Mouse (Mus musculus): Measurements from ENCODE around the gene Pram1.

The Pram1 gene

DNA sequence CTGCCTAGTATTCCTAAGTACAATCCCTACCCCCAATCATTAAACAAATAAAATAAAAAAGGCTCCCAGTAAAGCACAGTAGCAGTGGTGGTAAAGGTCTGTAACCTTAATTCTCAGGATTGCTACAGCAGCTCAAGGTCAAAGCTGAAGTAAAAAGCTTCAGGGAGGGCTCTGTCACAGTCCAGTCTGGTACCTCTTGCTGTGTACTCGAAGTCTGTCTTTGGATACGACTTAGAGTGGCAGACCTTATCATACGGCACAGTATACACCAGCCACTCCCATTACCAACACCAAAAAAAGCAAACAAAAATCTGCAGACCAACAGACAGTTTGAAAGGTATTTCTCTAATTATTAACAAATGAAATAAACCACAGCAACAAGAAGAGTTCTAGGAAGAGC is 29.0 kb downstream of the Pram1 start:
- no peak for DNase-seq (ENCODE audit: low spot score in 2 of 2)

DNA sequence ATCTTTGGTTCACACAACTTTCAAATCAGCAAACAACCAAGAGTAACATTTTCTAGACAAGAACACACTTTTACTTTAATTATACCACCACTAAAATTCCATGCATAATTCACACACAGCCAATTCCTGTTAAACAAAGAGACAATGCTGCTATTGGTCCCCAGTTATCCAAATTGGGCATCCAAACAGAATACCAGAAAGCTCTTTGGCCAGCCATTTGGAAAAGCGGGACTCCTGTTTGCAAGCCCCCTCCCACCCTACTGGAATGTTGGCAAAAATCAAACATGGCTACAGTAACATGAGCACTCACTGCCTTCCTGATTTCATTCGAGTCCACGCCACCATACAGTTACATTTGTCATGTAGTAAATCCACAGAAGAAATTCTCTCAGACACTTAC is 31.8 kb downstream of the Pram1 start:
- DNase-seq (ENCODE audit: low spot score in 2 of 2) = no peak

DNA sequence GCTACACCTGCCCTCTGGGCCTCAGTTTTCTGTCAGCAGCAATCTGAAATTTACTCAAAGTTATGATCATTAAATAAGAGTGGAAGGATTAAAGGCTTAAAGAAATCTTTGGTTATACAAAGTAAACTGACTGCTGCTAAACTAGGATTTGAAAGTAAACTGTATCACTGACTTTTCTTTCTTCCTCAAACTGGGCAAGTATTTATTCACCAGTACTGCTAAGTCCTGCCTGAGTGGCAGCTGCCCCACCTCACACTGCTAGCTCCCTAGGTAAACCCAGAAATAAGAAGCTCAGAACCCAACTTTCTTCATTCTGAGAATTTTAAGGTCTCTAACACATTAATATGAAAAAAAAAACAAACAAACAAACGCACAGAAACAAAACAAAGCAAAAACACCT is 36.0 kb downstream of the Pram1 start:
- no peak for DNase-seq (ENCODE audit: low spot score in 2 of 2)

DNA sequence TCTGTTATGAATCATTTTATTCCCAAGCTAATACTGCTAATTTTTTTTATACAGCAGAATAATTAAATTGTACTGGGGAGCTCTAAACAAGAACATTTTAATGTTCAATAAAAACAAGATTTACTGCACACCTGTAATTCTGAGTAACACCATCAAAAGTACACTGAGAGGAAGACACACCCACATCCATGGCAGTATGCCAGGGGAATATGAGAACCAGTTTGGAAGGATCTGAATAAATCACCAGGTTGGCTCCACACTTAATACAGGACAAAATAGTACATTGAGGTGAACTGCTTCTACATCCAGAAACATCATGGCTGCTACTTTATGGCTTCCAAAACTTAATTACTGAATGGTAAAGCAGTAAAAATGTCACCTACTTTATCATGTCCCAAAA is 37.6 kb downstream of the Pram1 start:
- DNase-seq (ENCODE audit: low spot score in 2 of 2) = no peak

DNA sequence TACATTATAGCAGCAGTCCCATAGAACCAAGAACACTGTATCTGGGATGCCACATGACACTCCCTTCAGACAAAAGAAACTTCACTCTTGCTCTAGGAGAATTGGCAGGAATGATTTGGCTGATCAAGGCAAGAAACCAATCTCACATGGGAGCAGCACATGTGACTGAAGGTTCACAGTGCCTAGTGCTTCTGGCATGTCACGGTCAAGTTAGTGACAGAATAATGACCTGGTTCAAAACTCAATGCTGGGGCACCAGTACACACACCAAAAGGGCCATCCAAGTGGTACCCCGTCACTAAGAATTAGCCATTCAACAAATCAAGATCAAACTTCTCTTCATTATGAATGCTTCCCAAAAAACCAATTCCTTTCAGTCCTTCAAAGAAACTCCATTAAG is 38.2 kb downstream of the Pram1 start:
- DNase-seq (ENCODE audit: low spot score in 2 of 2) = no peak

DNA sequence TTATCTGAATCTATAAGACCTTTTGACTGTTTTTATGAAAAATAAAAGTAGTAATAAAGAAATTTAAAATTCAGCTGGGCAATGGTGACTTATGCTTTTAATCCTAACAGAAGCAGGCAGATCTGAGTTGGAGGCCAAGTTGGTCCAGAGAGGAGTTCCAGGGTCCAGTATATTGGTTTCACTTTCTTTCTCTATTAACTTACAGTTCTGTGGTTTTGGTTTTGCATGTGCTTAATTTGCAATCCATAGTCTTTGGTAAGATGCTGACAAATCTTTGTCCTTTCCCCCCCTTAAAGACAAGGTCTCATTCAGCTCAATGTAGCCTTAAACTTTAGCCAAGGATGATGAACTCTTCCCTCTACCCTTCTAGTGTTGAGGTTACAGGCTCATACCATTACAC is 40.9 kb downstream of the Pram1 start:
- no peak for DNase-seq (ENCODE audit: low spot score in 2 of 2)

DNA sequence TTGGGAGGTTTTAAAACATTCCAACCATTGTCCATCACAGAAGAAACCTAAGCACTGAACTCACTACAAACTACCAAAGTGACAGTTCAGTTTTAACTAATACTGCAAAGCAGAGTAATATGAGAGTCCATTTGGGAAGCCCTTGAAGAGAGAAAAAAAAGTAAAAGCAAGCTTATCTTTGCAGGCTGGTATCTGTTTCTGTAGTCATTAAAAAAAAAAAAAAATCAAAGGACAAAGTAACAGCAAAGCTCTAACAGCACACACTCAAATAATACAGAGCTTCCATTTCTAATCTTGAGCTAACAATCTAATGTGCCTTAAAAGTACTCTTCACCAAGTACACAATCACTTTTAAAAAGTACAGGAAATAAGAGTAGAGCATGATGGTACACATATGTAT is 43.9 kb downstream of the Pram1 start:
- DNase-seq (ENCODE audit: low spot score in 2 of 2) = no peak

DNA sequence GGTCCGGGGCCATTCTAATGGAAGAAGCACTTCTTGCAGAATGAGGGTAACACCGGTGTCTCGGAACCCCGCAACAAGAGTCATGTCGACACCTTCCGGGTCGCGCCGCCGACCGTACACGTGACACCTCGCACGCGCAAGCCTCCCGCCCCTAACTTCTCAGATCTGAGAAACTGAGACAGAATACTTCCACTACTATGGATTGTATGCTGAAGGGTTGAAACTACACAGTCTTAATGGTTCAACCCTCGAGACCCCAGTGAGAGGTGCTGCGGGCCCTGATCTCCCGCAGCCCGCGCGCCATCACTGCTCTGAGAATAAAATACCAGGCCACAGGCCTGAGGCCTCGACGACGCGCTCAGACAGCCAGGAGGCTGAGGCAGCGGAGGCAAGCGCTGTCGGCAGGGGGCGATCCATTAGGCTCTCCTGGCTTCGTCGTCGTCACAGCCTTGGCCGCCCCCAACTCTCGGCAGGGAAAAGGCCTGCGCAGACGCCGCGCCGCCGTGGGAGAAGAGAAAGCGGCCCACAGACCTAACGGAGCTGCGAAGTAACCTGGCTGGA is 46.9 kb downstream of the Pram1 start:
- peak; percentile 87 to 88 for DNase-seq (ENCODE audit: low spot score in 2 of 2)

DNA sequence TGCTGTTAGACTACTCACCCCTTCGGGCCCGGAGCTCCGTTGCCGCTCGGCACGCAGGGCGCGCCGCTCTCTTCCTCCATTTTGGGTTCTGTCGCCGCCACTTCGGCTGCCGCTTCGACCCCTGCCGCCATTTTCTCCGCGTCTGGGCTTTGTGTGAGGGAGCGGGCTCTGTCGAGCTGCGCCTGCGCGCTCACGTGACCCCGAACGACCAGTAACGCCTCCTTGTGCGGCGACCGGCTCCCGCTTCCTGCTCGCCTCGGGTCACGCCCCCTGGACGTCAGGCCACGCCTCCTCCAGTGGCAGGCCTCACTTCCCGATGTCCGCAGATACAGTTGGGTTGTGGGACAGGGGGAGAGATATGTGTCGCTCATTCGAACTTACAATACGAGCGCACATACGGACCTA is 47.4 kb downstream of the Pram1 start:
- peak; percentile 99 for DNase-seq (ENCODE audit: low spot score in 2 of 2)

DNA sequence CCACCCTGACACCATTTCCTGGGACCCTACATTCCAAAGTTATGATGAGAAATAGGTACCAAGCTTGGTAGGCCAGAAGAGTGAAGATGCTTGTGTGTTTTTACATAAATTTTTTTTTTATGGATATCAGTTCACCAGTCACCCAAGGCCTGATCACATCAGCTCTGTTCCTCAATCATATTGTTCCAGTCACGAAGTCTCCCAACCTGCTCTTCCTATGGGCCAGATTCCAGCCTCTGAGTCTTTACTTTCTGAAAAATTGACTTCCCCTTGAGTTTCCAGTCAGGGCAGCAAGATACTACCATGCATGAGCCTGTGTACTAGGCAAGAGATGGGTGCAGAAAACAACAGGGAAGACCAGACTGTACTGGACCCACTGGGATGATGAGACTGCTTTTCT is 48.9 kb downstream of the Pram1 start, which contains the start of gene Hnrnpm:
Gene Hnrnpm (minus strand): TSS at position 101 of the 400 bp plus-strand sequence.
- no peak for DNase-seq (ENCODE audit: low spot score in 2 of 2)
